Mouse (Mus musculus) lung, postnatal 0 days (tissue): ENCODE measurements around the gene Slc35g1.

ENCODE experiments used
- CTCF ChIP-seq: IDR thresholded peaks from 2 replicates; pipeline ENCODE4 v1.5.1; 2016; ENCODE audit warnings: antibody characterized with exemption, mild to moderate bottlenecking
- EP300 ChIP-seq: IDR thresholded peaks from 2 replicates; pipeline ENCODE4 v1.6.1; 2016; ENCODE audit warnings: antibody characterized with exemption, mild to moderate bottlenecking, control low read depth

- peak; percentile 81 for TF ChIP-seq CTCF
- TF ChIP-seq EP300: no peak
These were observed 43.2 kb upstream of the Slc35g1 start for GRCm38 (mm10) chr19:38352495-38353130.
